Mouse (Mus musculus): ENCODE data around the gene Enho. TPM values are rescaled to one million over a fixed set of nuclear protein-coding genes. Genes with fewer than 3 reads are reported as not detected.

The Enho gene
- total and polyA plus RNA-seq, 2 experiments from 2014 or later, result 4.0 to 12.7 TPM

DNA sequence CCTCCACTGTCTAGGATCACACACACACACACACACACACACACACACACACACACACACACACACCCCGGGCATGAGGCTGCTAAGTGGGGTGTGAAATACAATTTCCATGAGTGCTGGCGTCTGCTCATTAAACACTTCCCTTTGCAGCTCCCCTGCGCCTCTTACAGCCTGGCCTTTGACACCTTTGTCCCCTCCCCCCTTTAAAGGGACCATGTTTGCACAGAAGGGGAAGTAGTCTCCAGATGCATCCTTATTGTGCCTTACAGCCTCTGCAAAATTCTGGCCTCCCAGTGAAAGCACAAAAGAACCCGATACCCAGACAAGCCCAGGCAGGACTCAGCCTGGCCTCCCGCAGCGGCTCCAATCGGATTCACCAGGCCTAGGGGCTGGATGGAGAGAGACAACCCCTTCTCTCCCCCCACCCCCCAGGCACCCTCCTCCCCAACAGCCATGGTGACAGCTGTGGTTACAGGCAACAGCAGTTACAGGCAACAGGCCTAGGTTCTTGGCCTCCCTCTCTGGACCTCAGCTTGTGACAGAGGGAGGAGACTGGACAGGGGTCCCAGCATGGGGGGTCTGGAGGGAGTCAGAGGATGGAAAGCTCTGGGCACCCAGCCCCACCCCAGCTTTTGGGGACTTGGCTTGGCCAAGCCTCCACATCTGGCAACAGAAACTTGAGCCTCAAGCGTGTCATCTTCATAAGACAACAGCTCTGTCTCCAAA, 11.8 kb downstream of the Enho start:
- H3K4me2 ChIP-seq (ENCODE audit: low read depth, low read length), result no peak overlapping the region
- TF ChIP-seq EP300 (IDR thresholded peaks at IDR 0.05; ENCODE audit: low read depth), result 0 out of 2 replicates have a peak, but pooled peaks have one; percentile 17
- no peak for TF ChIP-seq CTCF (IDR thresholded peaks at IDR 0.05; ENCODE audit: low read depth)
- H3K4me3 ChIP-seq (ENCODE audit: low read depth, low read length), result no peak overlapping the region
- no peaks in the 10 kb centered on the region for H3K27me3 ChIP-seq (ENCODE audit: control insufficient read depth, insufficient read depth, low read length)
- H3K4me1 ChIP-seq (ENCODE audit: control insufficient read depth, insufficient read depth), result peaks cover 25% of the 10 kb centered on the region
- no peaks in the 10 kb centered on the region for H3K9me3 ChIP-seq (replicated peaks; ENCODE audit: control insufficient read depth, low read length)
- no peak overlapping the region for H3K9ac ChIP-seq (replicated peaks; ENCODE audit: low read depth, low read length)
- H3K27ac ChIP-seq (ENCODE audit: low read depth), result no peak overlapping the region
- ATAC-seq (ENCODE audit: insufficient read depth, low read depth) (peak; percentile 25; the same call in 1 of the 2 replicates), DNase-seq (ENCODE audit: low spot score) (no peak)
- WGBS, result 22% methylated on average over 8 of the region's 8 CpGs
- H3K36me3 ChIP-seq (replicated peaks; ENCODE audit: control insufficient read depth, insufficient read depth, low read length), result no peaks in the 10 kb centered on the region

DNA sequence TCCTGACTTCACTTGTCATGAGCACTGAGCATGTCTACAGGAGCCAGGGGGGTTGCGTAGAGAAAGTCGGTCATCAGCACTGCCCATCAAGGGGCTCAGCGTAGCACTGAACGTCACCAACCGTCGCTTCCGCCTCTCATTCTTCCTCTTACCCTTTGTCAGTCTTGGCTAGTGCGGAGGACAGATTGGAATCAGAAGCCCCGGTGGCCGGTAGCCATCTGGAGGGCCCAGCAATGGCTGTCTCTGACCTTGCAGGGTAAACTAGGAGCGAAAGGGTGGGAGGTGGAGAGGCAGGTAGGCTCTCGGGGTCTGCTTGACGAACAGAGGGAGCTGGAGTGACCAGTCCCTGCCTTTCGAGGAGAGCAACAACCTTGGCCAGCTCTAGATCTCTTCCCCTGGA, 18.1 kb downstream of the Enho start:
- 74% methylated on average over 14 of the region's 14 CpGs for WGBS
- no peak overlapping the region for H3K9ac ChIP-seq (replicated peaks; ENCODE audit: low read depth, low read length)
- no peak overlapping the region for H3K4me3 ChIP-seq (ENCODE audit: low read depth, low read length)
- H3K27ac ChIP-seq (ENCODE audit: low read depth), result no peak overlapping the region
- no peak for ATAC-seq (ENCODE audit: insufficient read depth, low read depth)
- no peaks in the 10 kb centered on the region for H3K36me3 ChIP-seq (replicated peaks; ENCODE audit: control insufficient read depth, insufficient read depth, low read length)
- no peak overlapping the region for H3K4me2 ChIP-seq (ENCODE audit: low read depth, low read length)
- no peaks in the 10 kb centered on the region for H3K4me1 ChIP-seq (ENCODE audit: control insufficient read depth, insufficient read depth)
- H3K27me3 ChIP-seq (ENCODE audit: control insufficient read depth, insufficient read depth, low read length), result 0 out of 2 replicates have a peak, but pooled peaks cover 4% of the 10 kb centered on the region
- H3K9me3 ChIP-seq (replicated peaks; ENCODE audit: control insufficient read depth, low read length), result no peaks in the 10 kb centered on the region
- TF ChIP-seq CTCF (IDR thresholded peaks at IDR 0.05; ENCODE audit: low read depth), result no peak
- DNase-seq (ENCODE audit: low spot score), result no peak

DNA sequence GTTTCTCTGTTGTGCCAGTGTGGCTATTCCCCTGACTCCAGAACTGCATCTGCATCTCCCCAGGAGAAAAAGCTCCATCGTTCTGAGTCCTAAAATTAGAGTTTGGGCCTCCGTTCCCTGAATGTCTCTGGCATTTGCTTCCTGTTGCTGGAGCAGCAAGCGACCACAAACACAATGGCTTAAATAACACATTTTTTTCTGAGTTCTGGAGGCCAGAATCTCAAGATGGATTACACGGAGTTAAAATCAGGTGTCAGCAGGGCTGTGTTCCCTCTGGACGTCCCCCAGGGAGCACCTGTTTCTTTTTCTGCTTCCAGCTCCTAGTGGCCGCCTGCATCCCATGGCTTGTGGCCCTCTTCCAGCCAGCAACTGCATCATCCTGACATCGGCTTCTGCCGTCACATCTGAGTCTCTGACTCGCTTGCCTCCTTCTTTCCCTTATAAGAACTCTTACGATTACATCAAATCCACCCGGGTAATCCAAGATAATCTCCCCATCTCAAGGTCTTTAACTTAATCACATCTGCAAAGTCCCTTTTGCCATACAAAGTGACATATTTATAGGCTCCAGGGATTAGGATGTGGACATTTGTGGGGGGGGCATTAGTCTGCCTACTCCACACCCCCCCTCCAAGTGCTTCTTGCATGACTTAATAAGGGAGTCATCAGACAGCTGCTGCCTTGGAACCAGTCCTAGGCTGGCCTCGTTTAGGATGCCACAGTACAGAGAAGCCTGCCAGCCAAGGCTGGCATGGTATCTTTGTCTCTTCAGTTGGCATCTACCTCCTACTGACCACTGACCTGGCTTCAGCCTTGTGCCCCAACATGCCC, 21.0 kb downstream of the Enho start:
- Histone ChIP-seq H3K27me3 (ENCODE audit: control insufficient read depth, insufficient read depth, low read length) (0 out of 2 replicates have a peak, but pooled peaks cover 4% of the 10 kb centered on the region), H3K9me3 (replicated peaks; ENCODE audit: control insufficient read depth, low read length) (no peaks in the 10 kb centered on the region), H3K4me2 (ENCODE audit: low read depth, low read length) (no peak overlapping the region), H3K4me1 (ENCODE audit: control insufficient read depth, insufficient read depth) (no peaks in the 10 kb centered on the region), H3K9ac (replicated peaks; ENCODE audit: low read depth, low read length) (no peak overlapping the region), H3K36me3 (replicated peaks; ENCODE audit: control insufficient read depth, insufficient read depth, low read length) (no peaks in the 10 kb centered on the region), H3K27ac (ENCODE audit: low read depth) (no peak overlapping the region), H3K4me3 (ENCODE audit: low read depth, low read length) (no peak overlapping the region)
- TF ChIP-seq CTCF (IDR thresholded peaks at IDR 0.05; ENCODE audit: low read depth) (no peak), EP300 (IDR thresholded peaks at IDR 0.05; ENCODE audit: low read depth) (no peak)
- no peak for DNase-seq (ENCODE audit: low spot score)
- ATAC-seq (ENCODE audit: insufficient read depth, low read depth), result no peak
- WGBS, result 48% methylated on average over 12 of the region's 12 CpGs

- no peak for DNase-seq (ENCODE audit: low spot score)
- Histone ChIP-seq H3K9ac (replicated peaks; ENCODE audit: low read depth, low read length) (no peak overlapping the region), H3K27ac (ENCODE audit: low read depth) (no peak overlapping the region), H3K9me3 (replicated peaks; ENCODE audit: control insufficient read depth, low read length) (no peaks in the 10 kb centered on the region), H3K4me3 (ENCODE audit: low read depth, low read length) (no peak overlapping the region), H3K4me2 (ENCODE audit: low read depth, low read length) (no peak overlapping the region), H3K36me3 (replicated peaks; ENCODE audit: control insufficient read depth, insufficient read depth, low read length) (no peaks in the 10 kb centered on the region), H3K4me1 (ENCODE audit: control insufficient read depth, insufficient read depth) (no peaks in the 10 kb centered on the region), H3K27me3 (ENCODE audit: control insufficient read depth, insufficient read depth, low read length) (peaks cover 10% of the 10 kb centered on the region; the same call in 1 of the 2 replicates)
- 49% methylated on average over 9 of the region's 9 CpGs for whole genome bisulfite sequencing
- no peak for ATAC-seq (ENCODE audit: insufficient read depth, low read depth)
- TF ChIP-seq EP300 (IDR thresholded peaks at IDR 0.05; ENCODE audit: low read depth), result no peak
- TF ChIP-seq CTCF (IDR thresholded peaks at IDR 0.05; ENCODE audit: low read depth), result peak; percentile 22; the same call in 1 of the 2 replicates
Observed at GRCm38 (mm10) chr4:41615661-41616599, 24.2 kb downstream of the Enho start.

DNA sequence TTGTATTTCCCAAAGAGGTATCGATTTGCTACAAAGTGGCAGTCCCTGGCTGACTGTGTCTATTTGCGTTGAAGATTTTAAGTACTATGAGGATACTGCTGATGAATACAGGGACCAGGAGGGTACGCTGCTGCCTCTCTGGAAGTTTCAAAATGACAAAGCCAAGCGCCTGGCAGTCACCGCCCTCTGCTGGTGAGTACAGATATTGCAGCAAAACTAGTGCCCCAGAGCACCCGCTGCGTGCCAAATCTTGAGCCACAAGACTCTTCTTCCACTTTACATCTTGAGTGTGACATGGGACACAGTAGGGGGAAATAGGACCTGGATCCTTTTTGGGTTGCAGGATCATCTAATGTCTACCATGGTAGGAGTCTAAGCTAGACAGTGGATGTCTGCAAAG, 26.0 kb downstream of the Enho start:
- peak; percentile 75 for DNase-seq (ENCODE audit: low spot score)
- Histone ChIP-seq H3K36me3 (replicated peaks; ENCODE audit: control insufficient read depth, insufficient read depth, low read length) (no peaks in the 10 kb centered on the region), H3K27ac (ENCODE audit: low read depth) (no peak overlapping the region), H3K4me3 (ENCODE audit: low read depth, low read length) (no peak overlapping the region), H3K27me3 (ENCODE audit: control insufficient read depth, insufficient read depth, low read length) (peaks cover 10% of the 10 kb centered on the region; the same call in 1 of the 2 replicates), H3K9ac (replicated peaks; ENCODE audit: low read depth, low read length) (no peak overlapping the region), H3K4me1 (ENCODE audit: control insufficient read depth, insufficient read depth) (no peaks in the 10 kb centered on the region), H3K4me2 (ENCODE audit: low read depth, low read length) (no peak overlapping the region), H3K9me3 (replicated peaks; ENCODE audit: control insufficient read depth, low read length) (no peaks in the 10 kb centered on the region)
- 12% methylated on average over 7 of the region's 7 CpGs for WGBS
- TF ChIP-seq CTCF (IDR thresholded peaks at IDR 0.05; ENCODE audit: low read depth) (peak; percentile 94), EP300 (IDR thresholded peaks at IDR 0.05; ENCODE audit: low read depth) (no peak)
- ATAC-seq (ENCODE audit: insufficient read depth, low read depth), result no peak
